Mouse (Mus musculus) thymus, adult 18-20 months (tissue): ENCODE measurements around the gene Atp2a1.
A peak's percentile ranks its signal among the peaks of the same experiment; 100 is the strongest.
"Not testable (repeated sequence)": the region's sequence is repeated elsewhere in the genome, so short reads cannot be mapped to it uniquely, and the experiment has no call there.

Experiments used
- DNase-seq, 2 experiments: peaks; one replicate each; pipeline ENCODE4 v3.0.0; 2022; ENCODE audit warnings: mixed read lengths in 2 of 2

The Atp2a1 gene

GRCm38 (mm10) chr7:126463004-126463403 is at the start of gene Atp2a1:
TSS of gene Atp2a1 (minus strand) at chr7:126463108.
- no peak for DNase-seq

GRCm38 (mm10) chr7:126511287-126511686 is 48.4 kb upstream of the Atp2a1 start:
- no peak for DNase-seq

GRCm38 (mm10) chr7:126507126-126507778 is 44.3 kb upstream of the Atp2a1 start:
- no peak for DNase-seq

- DNase-seq: no peak
Measured at GRCm38 (mm10) chr7:126504913-126505312, 42.0 kb upstream of the Atp2a1 start.

GRCm38 (mm10) chr7:126503273-126503878 is 40.5 kb upstream of the Atp2a1 start, which contains the start of gene Atxn2l:
TSS of gene Atxn2l (minus strand) at chr7:126503437.
- DNase-seq: peak; percentile 97

- DNase-seq: no peak
Measured at GRCm38 (mm10) chr7:126502751-126503150, 39.8 kb upstream of the Atp2a1 start.

- DNase-seq: peak; percentile 87 to 93
Measured at GRCm38 (mm10) chr7:126502023-126502741, 39.3 kb upstream of the Atp2a1 start.

GRCm38 (mm10) chr7:126501684-126502022 is 38.7 kb upstream of the Atp2a1 start:
- no peak for DNase-seq

GRCm38 (mm10) chr7:126499416-126499815 is 36.5 kb upstream of the Atp2a1 start:
- DNase-seq: no peak

GRCm38 (mm10) chr7:126497966-126498365 is 35.1 kb upstream of the Atp2a1 start:
- no peak for DNase-seq

- DNase-seq: no peak
Measured at GRCm38 (mm10) chr7:126496475-126496874, 33.6 kb upstream of the Atp2a1 start.

- no peak for DNase-seq
Measured at GRCm38 (mm10) chr7:126494120-126494519, 31.2 kb upstream of the Atp2a1 start.

GRCm38 (mm10) chr7:126491973-126492372 is 29.1 kb upstream of the Atp2a1 start:
- no peak for DNase-seq

- DNase-seq: no peak
Measured at GRCm38 (mm10) chr7:126491005-126491404, 28.1 kb upstream of the Atp2a1 start.

- DNase-seq: not testable (repeated sequence)
Measured at GRCm38 (mm10) chr7:126487617-126488385, 24.9 kb upstream of the Atp2a1 start.

- DNase-seq: peak; percentile 90 to 95
Measured at GRCm38 (mm10) chr7:126487052-126487483, 24.2 kb upstream of the Atp2a1 start, which contains the start of gene Tufm. TSS of gene Tufm (plus strand) at chr7:126487361.

- DNase-seq: peak in 1 of 2 experiments; percentile 55
Measured at GRCm38 (mm10) chr7:126482392-126482871, 19.5 kb upstream of the Atp2a1 start.

GRCm38 (mm10) chr7:126481699-126482098 is 18.8 kb upstream of the Atp2a1 start:
- no peak for DNase-seq

GRCm38 (mm10) chr7:126474993-126475581 is 12.2 kb upstream of the Atp2a1 start, which contains the start of gene Sh2b1:
TSS of gene Sh2b1 (minus strand) at chr7:126475424.
- peak; percentile 84 to 89 for DNase-seq

GRCm38 (mm10) chr7:126474486-126474955 is 11.6 kb upstream of the Atp2a1 start:
- peak; percentile 41 to 59 for DNase-seq

GRCm38 (mm10) chr7:126473470-126474086 is 10.7 kb upstream of the Atp2a1 start:
- no peak for DNase-seq

GRCm38 (mm10) chr7:126472713-126473112 is 9.8 kb upstream of the Atp2a1 start:
- no peak for DNase-seq
